Mouse (Mus musculus): ENCODE results near the gene Itga2.

DNA sequence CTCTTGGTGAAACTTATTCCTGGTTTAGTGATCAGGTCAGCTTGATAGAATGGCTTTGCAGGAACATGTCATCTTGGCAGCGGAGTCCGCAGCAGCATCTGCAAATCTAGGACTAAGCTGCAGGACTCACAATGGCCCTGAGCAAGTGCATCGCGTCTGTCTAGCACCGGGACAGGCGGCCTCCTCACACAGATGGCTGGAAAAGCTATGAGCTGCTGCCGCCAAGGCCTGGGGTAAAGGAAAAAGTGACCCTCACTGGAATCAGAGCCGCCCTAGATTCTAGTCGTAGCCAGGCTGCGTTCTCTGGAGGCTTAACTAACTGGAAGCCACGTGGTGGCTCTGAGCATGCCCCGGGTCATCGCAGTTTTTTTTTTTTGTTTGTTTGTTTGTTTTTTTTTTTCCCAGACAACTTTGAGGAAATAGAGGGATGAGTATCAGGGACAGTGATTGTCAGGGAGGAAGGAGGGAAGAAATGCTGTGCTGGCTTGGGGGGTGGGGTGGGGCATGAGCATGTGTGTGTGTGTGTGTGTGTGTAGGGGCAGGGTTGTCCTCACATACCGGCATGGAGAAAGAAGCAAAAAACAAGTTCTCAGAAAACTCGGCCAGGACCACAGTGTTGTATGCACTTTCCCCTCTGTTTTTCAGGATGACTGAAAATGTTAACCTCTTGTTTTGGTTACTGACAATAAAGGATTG is 76.2 kb downstream of the Itga2 start:
- TF ChIP-seq CTCF (IDR thresholded peaks at IDR 0.05; ENCODE audit: borderline replicate concordance, insufficient read depth, low read length) (no peak), POLR2A (IDR thresholded peaks at IDR 0.05; ENCODE audit: low read depth, low read length) (no peak)
